Mouse (Mus musculus) CH12.LX (cell line): ENCODE measurements around the gene Atl3. TPM values are rescaled to one million over a fixed set of nuclear protein-coding genes. Genes with fewer than 3 reads are reported as not detected.

Experiments
- DNase-seq: peaks from one replicate; pipeline ENCODE4 v3.0.0-alpha.2; 2013; ENCODE audit errors: extremely low read depth
- H3K27ac ChIP-seq: 2 replicates; pipeline ENCODE4 v1.5.1; 2012; ENCODE audit warnings: low read depth, mild to moderate bottlenecking, control low read depth, moderate library complexity; ENCODE audit not compliant: insufficient read depth
- H3K27me3 ChIP-seq: replicated peaks from 2 replicates; pipeline ENCODE3; 2012; ENCODE audit warnings: inconsistent platforms
- H3K36me3 ChIP-seq, 2 experiments: replicated peaks in 1 of 2; 2 replicates each; pipeline versions ENCODE3 to v1.6.1; 2012; ENCODE audit warnings: inconsistent platforms in 1 of 2, low read length in 1 of 2, mild to moderate bottlenecking in 1 of 2, mixed read lengths in 1 of 2, moderate library complexity in 1 of 2; ENCODE audit not compliant: control insufficient read depth in 1 of 2, insufficient read depth in 1 of 2
- H3K4me1 ChIP-seq, 2 experiments: 2 replicates each; pipeline ENCODE4 v1.6.1; 2012; ENCODE audit warnings: inconsistent platforms in 1 of 2, moderate library complexity in 1 of 2; ENCODE audit not compliant: insufficient read depth in 2 of 2, control insufficient read depth in 1 of 2
- H3K4me2 ChIP-seq: 2 replicates; pipeline ENCODE4 v1.6.1; 2012; ENCODE audit warnings: low read depth, mild to moderate bottlenecking, control low read depth; ENCODE audit not compliant: poor library complexity, insufficient read depth, severe bottlenecking
- H3K4me3 ChIP-seq, 3 experiments: fragments of 150-350 bp in 1 of 3; sonication (generic) in 1 of 3; replicated peaks in 1 of 3; 2 replicates each; pipeline versions ENCODE3 to v1.5.1; 2011 to 2012; ENCODE audit warnings: low read depth in 2 of 3, low read length in 2 of 3, mild to moderate bottlenecking in 2 of 3, moderate library complexity in 2 of 3, control low read depth in 1 of 3, improper control_type of control experiment in 1 of 3, inconsistent platforms in 1 of 3, mixed read lengths in 1 of 3; ENCODE audit not compliant: poor library complexity in 1 of 3
- H3K79me2 ChIP-seq: replicated peaks from 2 replicates; pipeline ENCODE4 v1.6.1; 2012; ENCODE audit warnings: mild to moderate bottlenecking, moderate library complexity; ENCODE audit not compliant: control insufficient read depth, poor library complexity, insufficient read depth, severe bottlenecking; ENCODE audit errors: extremely low read depth
- H3K9ac ChIP-seq: 2 replicates; pipeline ENCODE4 v1.6.1; 2012; ENCODE audit warnings: low read depth, mild to moderate bottlenecking, control low read depth, moderate library complexity; ENCODE audit not compliant: insufficient read depth
- H3K9me3 ChIP-seq: replicated peaks from 2 replicates; pipeline ENCODE3; 2012; ENCODE audit warnings: low read length, inconsistent platforms, mixed read lengths
- CHD2 ChIP-seq: IDR thresholded peaks from 2 replicates; pipeline ENCODE4 v1.6.1; 2011; ENCODE audit warnings: low read length, improper control_type of control experiment
- CTCF ChIP-seq, 2 experiments: IDR thresholded peaks in 1 of 2; conservative IDR thresholded peaks in 1 of 2; 2 replicates each; pipeline ENCODE4 v1.5.1; 2011 to 2012; ENCODE audit warnings: low read depth in 2 of 2, low read length in 2 of 2, improper control_type of control experiment in 1 of 2, inconsistent platforms in 1 of 2, mild to moderate bottlenecking in 1 of 2, moderate library complexity in 1 of 2
- ELF1 ChIP-seq: IDR thresholded peaks from 2 replicates; pipeline ENCODE4 v1.6.1; 2014; ENCODE audit warnings: low read depth, mild to moderate bottlenecking, inconsistent platforms, low read length, improper control_type of control experiment
- ETS1 ChIP-seq: conservative IDR thresholded peaks from 2 replicates; pipeline ENCODE4 v1.6.1; 2012; ENCODE audit warnings: low read depth, mild to moderate bottlenecking, inconsistent platforms, low read length, improper control_type of control experiment, moderate library complexity
- IRF4 ChIP-seq: IDR thresholded peaks from 2 replicates; pipeline ENCODE4 v1.6.1; 2014; ENCODE audit warnings: low read depth, mild to moderate bottlenecking, inconsistent platforms, low read length, improper control_type of control experiment
- JUN ChIP-seq: IDR thresholded peaks from 2 replicates; pipeline ENCODE4 v1.6.1; 2011; ENCODE audit warnings: low read depth, mild to moderate bottlenecking, low read length, improper control_type of control experiment, moderate library complexity; ENCODE audit not compliant: insufficient read depth
- MAFK ChIP-seq: IDR thresholded peaks from 2 replicates; pipeline ENCODE4 v1.6.1; 2011; ENCODE audit warnings: low read length, improper control_type of control experiment; ENCODE audit not compliant: insufficient replicate concordance
- MAZ ChIP-seq: IDR thresholded peaks from 2 replicates; pipeline ENCODE4 v1.6.1; 2012; ENCODE audit warnings: low read depth, mild to moderate bottlenecking, inconsistent platforms, low read length, improper control_type of control experiment, moderate library complexity
- MEF2A ChIP-seq: IDR thresholded peaks from 2 replicates; pipeline ENCODE4 v1.6.1; 2014; ENCODE audit warnings: low read depth, mild to moderate bottlenecking, inconsistent platforms, low read length, improper control_type of control experiment, borderline replicate concordance
- NELFE ChIP-seq: IDR thresholded peaks from 2 replicates; pipeline ENCODE4 v1.6.1; 2011; ENCODE audit warnings: low read depth, low read length, improper control_type of control experiment
- POLR2AphosphoS2 ChIP-seq: IDR thresholded peaks from 2 replicates; pipeline ENCODE4 v1.6.1; 2011; ENCODE audit warnings: low read depth, low read length, improper control_type of control experiment
- RAD21 ChIP-seq: IDR thresholded peaks from 2 replicates; pipeline ENCODE4 v1.6.1; 2011; ENCODE audit warnings: low read depth, mild to moderate bottlenecking, low read length, improper control_type of control experiment, moderate library complexity
- SIN3A ChIP-seq: IDR thresholded peaks from 2 replicates; pipeline ENCODE4 v1.6.1; 2012; ENCODE audit warnings: low read length, improper control_type of control experiment, inconsistent platforms
- SMC3 ChIP-seq: IDR thresholded peaks from 2 replicates; pipeline ENCODE4 v1.6.1; 2011; ENCODE audit warnings: low read depth, low read length, improper control_type of control experiment
- UBTF ChIP-seq: IDR thresholded peaks from 2 replicates; pipeline ENCODE4 v1.6.1; 2012; ENCODE audit warnings: low read depth, mild to moderate bottlenecking, inconsistent platforms, low read length, improper control_type of control experiment, moderate library complexity
- ZMIZ1 ChIP-seq: IDR thresholded peaks from 2 replicates; pipeline ENCODE4 v1.6.1; 2012; ENCODE audit warnings: low read depth, mild to moderate bottlenecking, inconsistent platforms, low read length, improper control_type of control experiment
- ZNF384 ChIP-seq: IDR thresholded peaks from 2 replicates; pipeline ENCODE4 v1.6.1; 2012; ENCODE audit warnings: low read depth, low read length, improper control_type of control experiment, inconsistent platforms
- dilution Hi-C: fragments of 300-500 bp; cut with MboI; formaldehyde crosslinking; loops from 2 replicates; pipeline ENCODE4 v1.14.3; 2020; ENCODE audit warnings: low sequenced_read_pairs; ENCODE audit not compliant: extremely low pct_unique_long_range_greater_than_20kb, extremely low pct_ligation_motif_present
- in situ Hi-C: fragments of 300-500 bp; cut with MboI; formaldehyde crosslinking; loops from 3 replicates; pipeline ENCODE4 v1.14.3; 2019; ENCODE audit warnings: low sequenced_read_pairs, low pct_ligation_motif_present, low pct_unique_long_range_greater_than_20kb, mixed read lengths
- polyA plus RNA-seq: library from polyadenylated mRNA; unstranded; fragments of >175 nt; gene quantifications from 2 replicates; pipeline ENCODE4 v1.2.1, GENCODE M21; 2012; ENCODE audit warnings: low read depth; ENCODE audit not compliant: insufficient read length
- total RNA-seq, 2 experiments: library from RNA; depleted of rRNA; stranded (reverse); fragments of 300-350 nt in 1 of 2; fragments of >200 nt in 1 of 2; gene quantifications; 2 replicates each; pipeline ENCODE4 v1.2.3; 2012 to 2014

Gene Atl3
- total and polyA plus RNA-seq, 3 experiments, result 9.2 to 17.5 (median 14.3) TPM

DNA sequence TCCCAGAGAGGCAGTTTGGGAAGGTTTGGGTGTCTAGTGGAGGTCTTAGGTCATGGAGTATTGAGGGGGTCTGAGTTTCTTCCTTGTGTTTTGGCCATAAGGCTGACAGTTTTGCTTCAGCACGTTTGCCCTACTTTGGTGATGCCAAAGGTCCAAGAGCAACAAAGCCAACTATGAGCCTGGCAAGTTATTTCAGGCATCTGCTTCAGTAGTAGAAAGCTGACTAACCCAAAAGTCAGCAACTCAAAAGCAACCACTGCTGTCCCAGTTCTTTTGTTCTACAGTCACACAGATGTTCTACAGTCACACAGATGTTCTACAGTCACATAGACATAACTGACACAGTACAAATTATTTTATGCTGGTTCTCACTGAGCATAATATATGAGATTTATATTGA lies 48.2 kb upstream of the Atl3 start:
- dilution Hi-C loops, result no loop called here
- no peak for TF ChIP-seq MAZ
- TF ChIP-seq ZNF384, result no peak
- TF ChIP-seq ELF1, result no peak
- TF ChIP-seq CHD2, result no peak
- TF ChIP-seq ZMIZ1, result no peak
- H3K27ac ChIP-seq, result no peak overlapping the region
- no peaks in the 10 kb centered on the region for H3K9me3 ChIP-seq
- no peak for DNase-seq
- peaks cover 0 to 15% of the 10 kb centered on the region in 2 experiments; a peak in 2 of 4 replicates for H3K4me1 ChIP-seq
- peaks cover 0 to 44% of the 10 kb centered on the region in 2 experiments for H3K36me3 ChIP-seq
- in situ Hi-C loops, result no loop called here
- H3K4me2 ChIP-seq, result no peak overlapping the region
- no peaks in the 10 kb centered on the region for H3K79me2 ChIP-seq
- H3K9ac ChIP-seq, result no peak overlapping the region
- H3K27me3 ChIP-seq, result no peaks in the 10 kb centered on the region
- H3K4me3 ChIP-seq, result no peak overlapping the region

DNA sequence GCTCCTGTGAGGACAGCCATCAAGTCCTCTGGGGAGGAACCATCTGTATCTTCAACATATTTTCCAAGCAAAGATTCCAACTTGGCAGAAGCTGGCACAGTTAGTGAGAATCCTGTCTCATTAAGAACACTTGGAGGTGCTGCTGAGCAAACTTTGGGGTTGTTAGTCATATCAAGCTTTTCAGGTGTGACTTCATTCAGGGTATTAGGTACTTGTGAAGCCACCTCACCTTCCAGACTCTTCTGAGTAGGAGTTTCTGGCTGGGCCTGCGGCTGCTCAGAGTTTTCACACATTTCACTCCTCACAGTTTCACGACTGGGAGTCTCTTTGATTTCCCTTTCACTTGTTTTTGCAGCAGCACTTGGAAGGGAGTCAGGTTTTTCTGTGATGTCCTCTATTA lies 37.0 kb upstream of the Atl3 start:
- no peaks in the 10 kb centered on the region for H3K9me3 ChIP-seq
- no peak overlapping the region for H3K4me2 ChIP-seq
- in situ Hi-C loops (no loop called here), dilution Hi-C loops (no loop called here)
- no peak for DNase-seq
- TF ChIP-seq IRF4 (peak; percentile 27; the same call in 1 of the 2 replicates), MAZ (no peak), RAD21 (peak; percentile 8), SMC3 (peak; percentile 26), UBTF (no peak), CTCF (conservative IDR thresholded peaks at IDR 0.05 in 1 of 2, IDR thresholded peaks at IDR 0.05 in 1 of 2; ENCODE audit: low read depth in 2 of 2, low read length in 2 of 2) (peak in 1 of 2 experiments; percentile 40; a peak in 2 of 4 replicates), MAFK (no peak), POLR2AphosphoS2 (no peak)
- peaks cover 2% of the 10 kb centered on the region; the same call in 1 of the 2 replicates for H3K79me2 ChIP-seq
- H3K4me3 ChIP-seq, result no peak overlapping the region
- H3K36me3 ChIP-seq, result peaks cover 5 to 40% of the 10 kb centered on the region in 2 experiments
- H3K27ac ChIP-seq, result no peak overlapping the region
- no peak overlapping the region for H3K9ac ChIP-seq
- no peaks in the 10 kb centered on the region for H3K27me3 ChIP-seq
- peaks cover 0 to 38% of the 10 kb centered on the region in 2 experiments; a peak in 2 of 4 replicates for H3K4me1 ChIP-seq

DNA sequence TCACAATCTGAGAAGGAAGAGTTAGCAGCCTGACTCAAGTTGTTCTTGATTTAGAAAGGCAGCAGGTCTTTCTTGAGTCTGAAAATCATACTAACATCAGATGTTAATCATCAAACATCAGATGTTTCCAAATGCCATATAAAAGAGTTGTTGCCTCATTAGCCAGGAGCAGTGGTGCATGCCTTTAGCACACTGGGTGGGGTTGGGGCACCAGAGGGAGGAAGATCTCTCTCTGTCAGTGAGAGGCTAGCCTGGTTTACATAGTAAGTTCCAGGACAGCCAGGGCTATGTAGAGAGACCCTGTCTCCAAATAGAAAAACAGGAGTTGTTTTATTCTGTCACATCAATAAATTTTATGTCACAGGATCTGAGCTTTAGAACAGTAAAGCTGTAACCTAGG lies 34.9 kb upstream of the Atl3 start:
- Histone ChIP-seq H3K36me3 (peaks cover 5 to 51% of the 10 kb centered on the region in 2 experiments), H3K9me3 (no peaks in the 10 kb centered on the region), H3K27ac (no peak overlapping the region), H3K27me3 (no peaks in the 10 kb centered on the region), H3K79me2 (peaks cover 10% of the 10 kb centered on the region), H3K4me1 (peaks cover 0 to 38% of the 10 kb centered on the region in 2 experiments; a peak in 2 of 4 replicates), H3K4me3 (no peak overlapping the region), H3K4me2 (no peak overlapping the region), H3K9ac (no peak overlapping the region)
- DNase-seq, result no peak
- dilution Hi-C loops (no loop called here), in situ Hi-C loops (no loop called here)
- no peak for TF ChIP-seq SIN3A
- no peak for TF ChIP-seq ETS1
- TF ChIP-seq NELFE, result no peak
- TF ChIP-seq IRF4, result no peak
- TF ChIP-seq JUN, result no peak
- no peak for TF ChIP-seq MEF2A
